Mouse (Mus musculus): ENCODE results near the gene Arf1. TPM values are rescaled to one million over a fixed set of nuclear protein-coding genes. Genes with fewer than 3 reads are reported as not detected.
A peak's percentile ranks its signal among the peaks of the same experiment; 100 is the strongest.
"Not testable (repeated sequence)": the region's sequence is repeated elsewhere in the genome, so short reads cannot be mapped to it uniquely, and the experiment has no call there.

Arf1 gene
- total RNA-seq, 2 experiments from 2014 or later = 264 to 267 TPM

DNA sequence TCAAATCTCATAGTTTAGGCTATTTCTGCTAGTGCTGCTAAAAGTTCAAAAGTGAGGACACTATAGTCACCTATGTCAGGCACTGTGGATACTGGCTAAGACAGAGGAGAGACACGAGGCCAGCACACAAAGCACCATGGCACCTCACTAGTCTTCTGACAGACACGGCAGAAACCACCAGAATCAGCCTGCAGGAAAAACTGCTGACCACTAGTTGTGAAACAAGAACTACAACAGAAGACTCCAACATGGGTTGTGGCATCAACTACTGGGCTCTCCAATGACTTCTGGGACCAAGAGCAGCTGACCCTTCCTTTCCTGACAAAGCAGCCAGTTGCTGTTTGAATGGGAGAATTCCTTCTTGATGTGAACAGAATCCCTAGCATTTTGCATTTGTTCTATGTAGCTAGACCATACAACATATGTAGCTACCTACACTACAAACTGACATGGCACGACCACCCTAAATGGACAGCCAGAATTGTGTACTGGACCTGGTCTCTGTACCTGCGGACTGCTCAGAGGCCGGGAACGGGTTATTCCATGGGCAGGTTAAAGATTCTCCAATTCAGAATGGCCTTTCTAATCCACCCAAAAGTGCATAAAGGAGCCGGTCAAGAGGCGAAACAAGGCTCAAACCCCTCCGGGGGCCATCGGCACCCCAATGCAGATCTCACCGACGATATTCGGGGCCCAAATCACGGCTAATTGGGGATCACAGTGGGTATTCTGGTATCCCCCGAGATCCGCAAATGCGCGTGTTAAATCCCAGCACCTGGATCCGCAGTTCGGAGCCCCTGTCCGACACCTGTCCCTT is 1.1 kb downstream of the Arf1 start:
- DNase-seq (ENCODE audit: low spot score in 2 of 2) = no peak

GRCm38 (mm10) chr11:59226251-59226650 is 1.8 kb downstream of the Arf1 start:
- DNase-seq (ENCODE audit: low spot score in 2 of 2) = no peak

DNA sequence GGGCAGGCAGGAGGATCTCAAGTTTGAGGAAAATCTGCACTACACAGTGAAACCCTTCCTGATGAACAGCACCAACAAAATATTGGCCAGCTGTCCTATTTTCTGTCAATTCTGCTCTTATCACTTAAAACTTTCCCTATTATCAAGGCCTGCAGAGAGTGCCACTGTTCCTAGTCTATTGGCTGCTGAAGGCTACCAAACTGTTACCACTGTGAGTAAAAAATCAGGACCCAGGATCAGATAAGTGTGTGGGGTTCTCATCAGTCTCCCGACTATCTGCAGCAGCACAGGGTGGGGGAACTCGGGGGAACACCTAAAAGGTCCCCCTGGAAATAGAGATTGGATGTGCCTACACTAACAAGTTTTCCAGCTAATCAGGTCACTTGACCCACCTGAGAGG is 2.9 kb downstream of the Arf1 start:
- DNase-seq (ENCODE audit: low spot score in 2 of 2) = no peak

GRCm38 (mm10) chr11:59224470-59224869 is 3.6 kb downstream of the Arf1 start:
- no peak for DNase-seq (ENCODE audit: low spot score in 2 of 2)

GRCm38 (mm10) chr11:59224025-59224424 is 4.0 kb downstream of the Arf1 start:
- DNase-seq (ENCODE audit: low spot score in 2 of 2) = no peak

DNA sequence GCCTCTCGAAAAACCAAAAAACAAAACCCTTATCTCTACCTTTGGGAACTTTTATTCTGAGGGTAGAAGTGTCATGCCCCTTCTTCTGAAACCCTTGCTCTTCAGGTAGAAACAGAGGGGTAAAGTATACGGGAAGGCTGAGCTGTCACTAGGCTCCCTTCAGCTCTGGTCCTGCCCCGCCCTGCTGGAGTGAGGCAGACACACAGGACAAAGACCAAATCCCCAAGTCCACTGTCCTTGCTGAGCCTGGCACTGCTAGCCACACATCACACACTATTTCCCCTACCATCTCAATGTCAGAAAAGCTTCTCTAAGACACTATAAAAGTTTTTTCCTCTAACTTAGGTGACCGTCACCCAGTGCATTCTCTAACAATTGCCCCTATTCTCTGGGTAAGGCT is 5.8 kb downstream of the Arf1 start:
- DNase-seq (ENCODE audit: low spot score in 2 of 2) = no peak

GRCm38 (mm10) chr11:59221604-59222003 is 6.5 kb downstream of the Arf1 start:
- no peak for DNase-seq (ENCODE audit: low spot score in 2 of 2)

DNA sequence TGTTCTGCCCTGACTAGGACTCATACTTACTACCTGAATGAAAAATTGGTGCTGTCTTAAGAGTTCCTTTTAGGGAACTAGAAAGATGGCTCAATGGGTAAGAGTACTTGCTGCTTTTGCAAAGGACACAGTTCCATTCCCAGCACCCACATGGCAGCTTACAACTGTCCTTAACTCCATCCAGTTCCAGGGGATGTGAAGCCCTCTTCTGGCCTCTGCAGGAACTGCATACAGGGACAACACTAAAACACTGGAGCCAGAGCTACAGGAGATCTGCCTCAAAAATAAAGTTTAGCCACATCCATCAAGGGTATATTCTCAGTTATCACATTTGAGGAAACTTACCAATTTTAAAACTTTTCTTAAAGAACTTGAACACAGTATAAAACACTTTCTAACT is 9.0 kb downstream of the Arf1 start:
- DNase-seq (ENCODE audit: low spot score in 2 of 2) = no peak

- DNase-seq (ENCODE audit: low spot score in 2 of 2) = no peak
These were observed 9.6 kb downstream of the Arf1 start for GRCm38 (mm10) chr11:59218389-59218998.

DNA sequence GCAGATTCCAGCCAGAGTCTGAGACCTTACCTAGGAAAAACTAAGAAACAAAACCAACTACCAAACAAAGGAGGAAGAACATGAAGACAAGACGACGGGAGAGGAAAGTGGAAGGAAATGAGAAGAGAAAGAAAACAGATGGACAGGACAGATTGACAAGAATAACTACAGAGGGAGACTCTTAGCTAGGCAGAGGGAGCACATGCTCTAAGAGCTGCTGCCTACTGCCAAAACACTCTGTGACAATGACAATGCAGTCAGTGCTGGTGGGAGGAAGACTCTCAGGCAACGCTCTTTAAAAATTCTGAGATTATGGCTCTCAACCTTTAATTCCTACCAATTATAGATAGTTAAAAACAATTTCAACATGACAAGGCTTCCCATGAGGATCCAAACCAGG is 11.1 kb downstream of the Arf1 start:
- DNase-seq (ENCODE audit: low spot score in 2 of 2) = no peak

DNA sequence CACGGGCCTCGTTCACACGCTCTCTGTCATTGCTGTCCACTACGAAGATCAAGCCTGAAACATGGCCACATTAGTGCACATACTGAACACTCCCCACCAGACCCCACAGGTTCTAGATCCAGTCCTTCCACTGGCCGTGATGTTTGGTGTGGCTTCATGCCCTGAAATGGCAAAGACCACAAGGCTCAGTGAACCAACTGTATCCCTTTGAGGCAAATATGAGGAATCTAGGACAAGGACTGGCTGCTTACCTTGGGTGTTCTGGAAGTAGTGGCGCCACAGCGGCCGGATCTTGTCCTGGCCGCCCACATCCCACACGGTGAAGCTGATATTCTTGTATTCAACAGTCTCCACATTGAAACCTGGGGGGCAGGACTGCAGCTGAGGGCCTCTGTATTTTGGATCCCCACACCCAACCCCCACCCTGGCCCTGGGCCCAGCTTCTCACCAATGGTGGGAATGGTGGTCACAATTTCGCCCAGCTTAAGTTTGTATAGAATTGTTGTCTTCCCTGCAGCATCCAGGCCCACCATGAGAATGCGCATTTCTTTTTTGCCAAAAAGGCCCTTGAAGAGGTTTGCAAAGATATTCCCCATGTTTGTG is 15.1 kb downstream of the Arf1 start:
- no peak for DNase-seq (ENCODE audit: low spot score in 2 of 2)

DNA sequence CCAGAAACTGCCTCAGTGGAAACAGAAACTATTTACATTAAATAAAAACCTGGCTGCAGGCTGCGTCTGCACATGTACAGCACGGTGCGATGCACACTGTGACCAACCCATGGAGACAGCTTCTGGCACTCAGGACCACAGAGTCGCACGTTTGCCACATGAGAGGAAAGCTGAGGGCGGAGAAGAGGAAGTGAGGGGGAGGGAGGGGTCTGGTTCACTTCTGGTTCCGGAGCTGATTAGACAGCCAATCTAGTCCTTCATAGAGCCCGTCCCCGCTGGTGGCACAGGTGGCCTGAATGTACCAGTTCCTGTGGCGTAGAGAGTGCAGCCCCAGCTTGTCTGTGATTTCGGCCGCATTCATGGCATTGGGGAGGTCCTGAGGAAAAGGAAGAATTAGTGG is 15.8 kb downstream of the Arf1 start:
- DNase-seq (ENCODE audit: low spot score in 2 of 2) = not testable (repeated sequence)

DNA sequence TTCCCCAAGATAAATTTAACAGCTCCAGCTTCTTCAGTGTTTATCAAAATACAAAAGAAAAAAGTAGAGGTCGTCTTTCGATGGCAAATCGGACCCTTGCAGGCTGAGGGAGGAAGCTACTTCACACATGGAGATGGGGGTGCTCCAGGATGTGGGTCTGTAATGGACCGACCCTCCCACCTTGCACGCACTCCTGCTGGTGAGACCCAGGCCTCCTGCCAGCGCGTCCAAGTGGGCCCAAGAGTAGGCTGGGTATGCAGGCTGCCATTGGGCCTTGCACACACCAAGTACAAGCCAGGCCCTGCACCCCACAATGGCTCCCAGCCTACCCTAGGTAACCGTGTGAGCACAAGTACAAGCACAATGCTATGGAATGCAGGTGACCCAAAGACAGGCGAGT is 16.5 kb downstream of the Arf1 start:
- DNase-seq (ENCODE audit: low spot score in 2 of 2) = not testable (repeated sequence)

GRCm38 (mm10) chr11:59210020-59210419 is 18.1 kb downstream of the Arf1 start:
- no peak for DNase-seq (ENCODE audit: low spot score in 2 of 2)

DNA sequence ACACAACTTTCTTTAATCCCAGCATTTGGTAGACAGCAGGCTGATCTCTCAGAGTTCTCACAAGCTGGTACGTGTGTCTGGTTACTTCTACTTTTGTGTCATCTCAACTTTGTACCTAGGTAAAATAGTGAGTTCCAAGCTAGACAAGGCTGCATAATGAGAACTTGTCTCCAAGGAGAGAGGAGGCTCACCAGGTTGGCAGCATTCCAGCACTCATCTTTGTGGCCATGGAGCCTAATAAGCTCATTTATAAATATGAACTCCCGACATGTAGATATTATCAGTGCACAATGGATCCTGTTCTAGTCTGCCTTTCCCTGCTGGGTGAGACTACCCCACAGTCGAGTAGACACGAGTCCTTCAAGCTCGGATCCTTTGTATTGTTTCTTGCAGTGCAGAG is 18.5 kb downstream of the Arf1 start:
- peak in 1 of 2 experiments; percentile 37 for DNase-seq (ENCODE audit: low spot score in 2 of 2)

GRCm38 (mm10) chr11:59209003-59209441 is 19.0 kb downstream of the Arf1 start:
- peak; percentile 41 to 71 for DNase-seq (ENCODE audit: low spot score in 2 of 2)

- DNase-seq (ENCODE audit: low spot score in 2 of 2) = peak; percentile 85 to 90
These were observed 19.8 kb downstream of the Arf1 start, which contains the start of gene 2310033P09Rik for GRCm38 (mm10) chr11:59208153-59208831. Gene 2310033P09Rik (plus strand): TSS chr11:59208321.

- peak; percentile 95 to 97 for DNase-seq (ENCODE audit: low spot score in 2 of 2)
These were observed 25.7 kb downstream of the Arf1 start, which contains the start of gene Mrpl55 for GRCm38 (mm10) chr11:59202081-59202995. Gene Mrpl55 (plus strand): TSS chr11:59202486.

DNA sequence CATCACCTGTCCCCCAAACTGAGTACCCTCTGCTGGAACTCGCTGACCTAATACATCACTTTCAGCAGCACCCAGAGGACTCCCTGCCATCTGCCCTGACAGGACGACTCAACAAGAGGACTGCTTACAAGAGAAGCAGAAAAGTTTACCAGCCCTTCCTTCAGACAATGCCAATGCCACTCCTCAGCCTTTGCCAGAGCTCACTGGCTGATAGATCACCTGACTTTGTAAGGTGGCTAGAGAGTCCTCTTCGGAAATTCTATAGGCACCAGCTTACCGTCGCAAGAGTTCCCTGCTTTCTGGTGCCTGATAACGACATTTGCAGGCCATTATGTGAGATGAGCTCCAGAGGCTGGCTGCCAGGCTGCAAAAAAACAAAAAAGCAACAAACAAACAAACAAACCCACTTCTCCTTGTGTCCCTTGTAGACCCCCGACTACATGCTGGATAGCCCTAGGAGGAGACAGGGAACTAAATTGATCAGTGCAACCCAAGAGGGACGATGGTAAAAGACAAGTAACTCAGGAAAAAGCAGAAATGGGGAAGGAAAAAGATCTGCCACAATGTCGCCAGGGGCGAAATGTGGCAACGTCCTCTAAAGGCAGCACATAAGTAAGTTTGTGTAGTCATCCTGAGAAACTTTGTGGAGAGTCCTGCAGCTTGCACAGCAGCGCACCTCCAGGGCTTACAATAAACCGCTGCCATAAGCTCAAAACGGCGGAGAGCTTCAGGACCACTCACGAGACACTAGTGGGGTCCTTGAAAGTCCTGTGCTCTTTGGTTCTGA is 26.7 kb downstream of the Arf1 start:
- DNase-seq (ENCODE audit: low spot score in 2 of 2) = no peak

- no peak for DNase-seq (ENCODE audit: low spot score in 2 of 2)
These were observed 31.8 kb downstream of the Arf1 start for GRCm38 (mm10) chr11:59196230-59196629.

All from gastrocnemius, postnatal 4 days (tissue).